Mouse (Mus musculus) left cerebral cortex, postnatal 36 days (tissue): ENCODE data around the gene Banf2. TPM values are rescaled to one million over a fixed set of nuclear protein-coding genes. Genes with fewer than 3 reads are reported as not detected.

Source experiments
- DNase-seq, 2 experiments: peaks; one replicate each; pipeline ENCODE4 v3.0.0; 2021 to 2022; ENCODE audit warnings: low spot score in 2 of 2, mixed read lengths in 1 of 2
- intact Hi-C: fragments of 180-260 bp; cut with DNase I; formaldehyde crosslinking; loops from one replicate; pipeline ENCODE4 v1.15.1; 2025
- total RNA-seq, 2 experiments: library from RNA; stranded (reverse); gene quantifications; 2 replicates each; pipeline ENCODE4 v1.2.3; 2021

Banf2 gene
- total RNA-seq, 2 experiments from 2014 or later: not detected

DNA sequence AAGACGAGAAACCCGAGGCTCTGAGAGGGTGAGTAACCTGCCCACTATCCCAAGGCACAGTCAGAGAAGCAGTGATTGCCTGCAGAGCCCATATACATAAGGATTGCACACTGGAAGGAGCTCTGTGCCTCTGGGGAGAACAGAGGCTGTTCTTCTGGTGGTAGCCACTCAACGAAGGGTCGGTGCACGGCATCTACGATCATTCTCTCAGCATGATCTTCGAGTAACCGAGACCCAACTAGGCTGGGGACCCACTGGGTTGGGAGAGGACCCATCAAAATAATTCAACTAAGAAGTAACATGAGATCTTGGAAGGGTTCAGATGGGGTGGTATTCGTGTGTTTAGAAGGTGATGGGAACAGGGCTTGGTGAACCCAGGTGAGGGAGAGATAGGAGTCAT lies 17.0 kb upstream of the Banf2 start:
- intact Hi-C loops: loop anchor here (10.0 kb wide), 1 partner anchor 149 kb away; no protein-coding TSS in a partner anchor
- DNase-seq: no peak

- no peak for DNase-seq
- intact Hi-C loops: loop anchor here (10.0 kb wide), 1 partner anchor 145 kb away; no protein-coding TSS in a partner anchor
Observed at GRCm38 (mm10) chr2:144019971-144020370, 12.9 kb upstream of the Banf2 start.

DNA sequence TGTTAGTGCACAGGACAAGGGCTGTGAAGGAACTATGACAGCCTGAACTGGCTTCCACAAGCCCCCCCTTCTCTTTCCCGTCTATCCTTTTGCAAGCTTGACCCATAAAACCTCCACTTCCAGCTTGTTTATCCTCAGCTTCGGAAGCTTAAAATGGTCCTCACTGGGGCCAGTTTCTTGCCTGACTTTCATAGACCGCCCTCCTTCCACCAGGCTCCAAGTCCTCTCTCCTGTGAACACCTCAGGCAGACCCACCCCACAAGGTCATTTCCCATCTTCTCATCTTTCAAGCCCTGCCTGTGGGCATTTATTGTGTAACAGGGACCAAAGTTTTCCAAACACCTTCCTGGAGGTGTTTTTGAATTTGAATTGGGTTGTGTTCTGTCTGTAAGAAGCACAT lies 10.4 kb upstream of the Banf2 start:
- DNase-seq: no peak
- intact Hi-C loops: no loop called here

DNA sequence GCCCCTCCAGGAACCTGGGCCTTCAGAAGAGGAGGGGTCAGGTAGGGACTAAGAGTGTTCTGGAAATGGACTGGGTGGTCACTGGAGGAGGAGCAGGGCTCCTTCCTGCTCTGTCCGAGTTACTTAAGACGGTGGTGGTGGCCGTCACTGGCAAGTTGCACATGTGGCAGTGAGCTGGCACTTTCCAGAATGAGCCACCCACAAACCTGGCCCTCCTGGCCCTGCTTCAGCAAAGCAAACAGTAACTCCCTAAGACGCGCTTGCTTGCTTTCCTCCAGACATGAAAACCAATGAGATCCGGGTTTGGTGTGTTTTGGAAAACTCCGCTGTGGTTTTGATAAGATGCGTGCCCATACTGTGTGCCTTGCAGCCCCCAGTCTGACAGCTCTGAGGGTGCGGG lies 7.5 kb upstream of the Banf2 start:
- intact Hi-C loops: no loop called here
- DNase-seq: no peak

- DNase-seq: no peak
- intact Hi-C loops: no loop called here
Observed at GRCm38 (mm10) chr2:144026456-144026855, 6.4 kb upstream of the Banf2 start.

DNA sequence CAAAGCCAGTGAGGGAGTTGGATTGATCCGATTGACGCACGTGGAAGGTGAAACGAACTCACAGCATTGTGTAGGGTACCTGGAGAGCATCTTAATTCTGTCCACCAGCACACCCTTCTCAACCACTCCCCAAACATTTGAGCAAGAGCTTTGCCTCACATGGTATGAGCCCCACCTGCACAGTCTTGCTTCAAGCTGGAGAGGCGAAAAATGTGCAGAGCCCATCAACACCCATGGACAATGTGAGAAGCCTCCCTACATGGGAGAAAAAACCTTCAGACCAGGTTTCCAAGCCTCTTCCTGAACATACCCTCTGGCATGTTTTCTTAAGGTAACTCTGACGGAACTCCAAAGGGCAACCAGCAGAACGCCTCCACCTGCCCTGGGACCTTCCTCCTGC lies 2.1 kb upstream of the Banf2 start:
- no peak for DNase-seq

DNA sequence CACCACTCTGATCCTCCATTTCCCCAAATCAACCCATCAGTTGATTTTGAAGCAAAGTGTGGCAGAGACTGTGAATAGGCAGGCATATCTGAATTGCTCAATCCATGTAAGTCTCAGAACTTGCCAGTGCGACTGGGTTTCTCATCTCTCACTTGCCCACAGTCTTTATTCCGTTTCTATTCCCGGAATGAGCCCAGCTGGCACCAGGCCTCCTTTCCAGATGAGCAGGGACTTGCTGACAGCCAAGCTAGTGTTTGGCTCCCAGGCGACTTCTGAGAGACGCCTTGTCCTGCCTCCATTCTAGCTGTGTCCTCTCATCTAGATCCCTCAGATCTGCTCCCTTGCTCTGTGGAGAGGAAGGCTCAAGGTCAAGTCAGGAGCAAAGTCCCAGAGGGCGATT lies 11.9 kb downstream of the Banf2 start:
- intact Hi-C loops: loop anchor here (1.0 to 10.0 kb wide), 2 partner anchors 62 to 120 kb away; no protein-coding TSS in a partner anchor
- DNase-seq: peak; percentile 78 to 80

More for the DNA sequence above, 2.1 kb upstream of the Banf2 start:
- intact Hi-C loops: no loop called here

- intact Hi-C loops: loop anchor here (10.0 kb wide), 1 partner anchor 119 kb away; no protein-coding TSS in a partner anchor
- DNase-seq: peak; percentile 34 to 49
Observed at GRCm38 (mm10) chr2:144045756-144046560, 13.1 kb downstream of the Banf2 start.

DNA sequence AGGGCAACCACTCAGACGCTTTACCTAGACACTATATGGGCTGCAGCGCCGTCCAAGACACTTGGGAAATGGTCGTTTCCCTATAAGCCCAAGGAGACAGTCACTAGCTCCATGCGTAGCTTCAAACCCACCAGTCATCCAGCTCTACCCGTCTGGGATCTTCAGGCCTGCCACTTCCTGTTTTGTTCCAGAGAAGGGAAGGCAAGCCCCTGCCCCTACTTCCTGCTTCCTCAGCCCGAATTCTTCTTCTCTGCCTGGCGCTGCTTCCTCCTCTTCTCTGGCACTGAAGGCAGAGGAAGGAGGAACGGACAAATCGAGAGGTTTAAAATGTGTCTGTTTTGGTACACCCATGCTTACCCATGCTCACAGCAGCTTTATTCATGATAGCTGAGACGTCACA lies 14.1 kb downstream of the Banf2 start:
- intact Hi-C loops: loop anchor here (10.0 kb wide), 1 partner anchor 118 kb away; no protein-coding TSS in a partner anchor
- DNase-seq: no peak

DNA sequence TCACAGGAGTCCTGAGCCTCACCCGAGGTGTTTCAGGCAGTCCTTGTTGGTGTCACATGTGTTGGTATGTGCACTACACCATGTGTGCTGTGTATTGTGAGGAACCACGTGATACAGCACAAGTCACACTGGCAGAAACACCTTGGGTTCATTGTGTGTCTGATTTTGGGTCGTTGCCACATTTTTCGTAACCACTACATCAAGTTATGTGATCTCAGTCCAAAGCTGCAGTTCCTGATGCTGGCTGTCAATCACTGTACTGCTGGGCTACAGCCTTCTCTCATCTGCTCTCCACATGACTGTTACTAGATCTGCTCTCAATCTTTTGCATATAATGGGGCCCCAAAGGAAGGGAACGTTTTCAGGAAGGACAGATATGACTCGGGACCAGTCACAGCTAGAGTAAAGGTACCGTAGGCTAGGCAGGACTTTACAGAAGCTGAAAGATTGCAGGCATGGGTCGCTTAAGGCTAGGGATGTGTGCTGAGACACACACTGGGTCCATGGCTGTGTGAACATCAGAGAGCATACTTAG lies 17.4 kb downstream of the Banf2 start:
- no peak for DNase-seq
- intact Hi-C loops: loop anchor here (5.0 kb wide), 1 partner anchor 72 kb away; no protein-coding TSS in a partner anchor

DNA sequence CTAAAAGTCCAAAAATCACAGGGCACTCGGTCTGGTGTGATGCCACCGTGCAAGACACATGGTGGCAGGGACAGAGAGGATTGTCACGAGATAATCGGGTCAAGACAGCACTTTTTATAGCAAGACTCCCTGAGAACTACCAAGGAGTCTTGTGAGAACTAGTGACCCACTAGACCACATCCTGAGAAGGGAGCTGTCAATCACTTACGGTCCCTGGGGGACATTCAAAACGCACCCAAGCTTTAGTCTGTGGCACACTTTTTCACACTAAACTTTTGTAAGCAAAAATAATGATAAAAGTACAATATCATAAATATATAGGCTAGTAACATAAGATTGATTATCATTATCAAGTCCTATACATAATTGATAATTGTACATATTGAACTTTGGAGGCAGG lies 18.0 kb downstream of the Banf2 start:
- DNase-seq: no peak
- intact Hi-C loops: loop anchor here (5.0 kb wide), 1 partner anchor 71 kb away; no protein-coding TSS in a partner anchor

GRCm38 (mm10) chr2:144052410-144053065 lies 19.7 kb downstream of the Banf2 start:
- DNase-seq: peak; percentile 23
- intact Hi-C loops: loop anchor here (5.0 kb wide), 1 partner anchor 70 kb away; no protein-coding TSS in a partner anchor

DNA sequence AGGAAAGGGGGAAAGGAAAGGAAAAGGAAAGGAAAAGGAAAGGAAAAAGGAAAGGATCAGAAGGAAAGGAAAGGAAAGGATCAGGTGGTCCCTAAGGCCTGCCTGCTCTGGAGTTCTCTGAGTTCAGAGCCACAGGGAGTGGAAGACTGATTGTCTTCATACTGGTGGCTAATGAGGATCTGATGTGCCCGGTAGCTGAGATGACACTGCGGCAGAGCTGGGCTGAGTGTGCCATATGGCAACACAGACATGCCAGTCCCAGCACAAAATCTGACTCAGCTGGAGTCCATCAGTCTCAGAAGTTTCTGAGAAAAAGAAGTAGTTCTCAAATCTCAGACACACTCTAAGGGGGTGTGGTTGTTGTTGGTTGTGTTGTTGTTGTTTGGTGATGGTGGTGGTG lies 24.9 kb downstream of the Banf2 start:
- intact Hi-C loops: no loop called here
- DNase-seq: no peak

DNA sequence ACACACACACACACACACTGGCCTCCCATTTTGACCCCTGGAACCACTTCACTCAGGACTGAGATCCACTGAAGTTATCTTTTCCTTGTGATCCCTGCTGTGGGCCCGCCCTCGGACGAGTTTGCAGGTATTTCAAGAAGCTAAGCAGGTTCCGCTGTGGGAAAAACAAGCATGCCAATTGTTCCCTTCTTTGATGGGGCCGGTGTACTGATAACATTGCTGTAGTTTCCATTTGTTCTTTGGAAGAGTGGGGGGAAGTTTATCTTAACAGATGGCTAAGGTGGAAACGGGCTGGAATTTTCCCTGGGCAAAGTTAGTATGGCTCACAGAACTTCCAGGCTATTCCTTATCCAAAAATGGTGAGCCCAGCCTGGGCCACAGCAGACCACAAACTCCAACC lies 28.8 kb downstream of the Banf2 start:
- intact Hi-C loops: no loop called here
- no peak for DNase-seq

- intact Hi-C loops: no loop called here
- no peak for DNase-seq
Observed at GRCm38 (mm10) chr2:144065499-144065898, 32.6 kb downstream of the Banf2 start.

DNA sequence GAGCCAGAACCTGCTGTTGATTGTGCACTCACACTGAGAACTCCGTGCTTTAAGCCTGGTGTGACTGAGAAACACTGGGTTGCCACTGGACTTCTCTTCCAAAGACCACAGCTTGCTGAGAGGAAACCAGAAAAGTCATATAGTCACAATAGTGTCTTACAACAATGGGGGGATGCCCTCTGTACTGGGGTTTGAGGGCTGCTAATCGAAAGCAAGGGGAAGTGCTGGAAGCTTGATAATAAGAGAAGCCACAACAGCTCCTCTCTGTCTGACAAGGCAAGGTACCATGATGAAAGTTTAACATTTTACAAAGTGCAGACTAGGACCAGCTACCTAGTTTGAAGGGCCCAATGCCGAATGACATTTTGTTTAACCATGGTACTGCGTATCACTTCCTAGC lies 36.8 kb downstream of the Banf2 start:
- intact Hi-C loops: no loop called here
- DNase-seq: no peak

- no peak for DNase-seq
- intact Hi-C loops: no loop called here
Observed at GRCm38 (mm10) chr2:144070479-144070878, 37.6 kb downstream of the Banf2 start.

DNA sequence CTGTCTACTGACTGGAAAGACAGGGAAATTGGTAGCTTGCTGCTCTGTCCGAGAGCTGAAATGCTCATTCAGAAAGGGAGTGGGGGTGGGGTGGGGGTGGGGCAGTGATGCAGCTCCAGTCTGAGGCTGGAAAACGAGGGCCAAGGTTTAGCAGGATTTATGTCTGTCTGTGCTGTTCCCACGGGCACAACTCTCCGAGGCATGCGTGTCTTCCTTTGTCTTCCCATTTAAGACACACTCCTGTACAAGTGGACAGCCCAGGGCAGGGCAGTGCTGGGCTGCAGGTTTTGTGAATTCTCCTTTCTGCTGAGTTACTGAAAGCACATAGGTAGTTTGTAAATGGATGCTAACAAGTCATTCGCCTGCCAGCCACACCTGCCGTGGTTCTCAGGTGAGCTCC lies 39.8 kb downstream of the Banf2 start:
- DNase-seq: no peak
- intact Hi-C loops: no loop called here

DNA sequence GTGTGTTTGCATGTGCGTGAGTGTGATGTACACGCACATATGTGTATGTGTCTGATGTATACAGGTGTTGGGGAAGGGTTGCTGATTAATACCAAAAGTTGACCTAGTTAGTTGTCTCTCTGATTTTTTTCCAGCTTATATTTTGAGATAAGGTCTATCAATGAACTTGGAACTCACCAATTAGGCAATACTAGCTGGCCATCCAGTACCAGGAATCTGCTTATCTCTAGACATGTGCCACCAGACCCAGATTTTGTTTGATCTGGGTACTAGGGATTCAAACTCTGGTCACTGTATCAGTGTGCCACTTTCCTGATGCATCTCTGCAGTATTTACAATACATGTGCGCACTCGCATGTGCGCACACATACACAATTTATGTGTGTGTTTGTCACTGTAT lies 41.2 kb downstream of the Banf2 start:
- intact Hi-C loops: no loop called here

GRCm38 (mm10) chr2:144076625-144077024 lies 43.8 kb downstream of the Banf2 start:
- intact Hi-C loops: no loop called here
- DNase-seq: no peak

More for the DNA sequence above, 41.2 kb downstream of the Banf2 start:
- DNase-seq: no peak
